Mouse (Mus musculus) MEL (cell line): Measurements from ENCODE around the gene Vars.
"Not testable (repeated sequence)": the region's sequence is repeated elsewhere in the genome, so short reads cannot be mapped to it uniquely, and the experiment has no call there.

Source experiments
- EP300 ChIP-seq, 2 experiments: IDR thresholded peaks; 2 replicates each; pipeline ENCODE4 v1.6.1; 2011; ENCODE audit warnings: improper control_type of control experiment in 2 of 2, low read length in 2 of 2, low read depth in 1 of 2, mild to moderate bottlenecking in 1 of 2
- ETS1 ChIP-seq: IDR thresholded peaks from 2 replicates; pipeline ENCODE4 v1.6.1; 2012; ENCODE audit warnings: low read depth, mild to moderate bottlenecking, inconsistent platforms, low read length, improper control_type of control experiment, moderate library complexity
- POLR2A ChIP-seq, 2 experiments: IDR thresholded peaks; 2 replicates each; pipeline ENCODE4 v1.6.1; 2011 to 2012; ENCODE audit warnings: low read length in 2 of 2, mild to moderate bottlenecking in 2 of 2, control low read depth in 1 of 2, improper control_type of control experiment in 1 of 2, low read depth in 1 of 2, moderate library complexity in 1 of 2; ENCODE audit not compliant: control insufficient read depth in 1 of 2, insufficient read depth in 1 of 2, poor library complexity in 1 of 2
- SIN3A ChIP-seq: IDR thresholded peaks from 2 replicates; pipeline ENCODE4 v1.6.1; 2012; ENCODE audit warnings: low read length, improper control_type of control experiment, inconsistent platforms

- not testable (repeated sequence) for TF ChIP-seq POLR2A (IDR thresholded peaks at IDR 0.05; ENCODE audit: control insufficient read depth in 1 of 2, insufficient read depth in 1 of 2, low read depth in 1 of 2, low read length in 2 of 2, poor library complexity in 1 of 2); ETS1; EP300 (IDR thresholded peaks at IDR 0.05; ENCODE audit: low read depth in 1 of 2, low read length in 2 of 2); SIN3A
Measured at GRCm38 (mm10) chr17:34958734-34959129, 42.1 kb upstream of the Vars start.
